Mouse (Mus musculus): Measurements from ENCODE around the gene Srebf2.
"Not testable (repeated sequence)": the region's sequence is repeated elsewhere in the genome, so short reads cannot be mapped to it uniquely, and the experiment has no call there.

The Srebf2 gene

DNA sequence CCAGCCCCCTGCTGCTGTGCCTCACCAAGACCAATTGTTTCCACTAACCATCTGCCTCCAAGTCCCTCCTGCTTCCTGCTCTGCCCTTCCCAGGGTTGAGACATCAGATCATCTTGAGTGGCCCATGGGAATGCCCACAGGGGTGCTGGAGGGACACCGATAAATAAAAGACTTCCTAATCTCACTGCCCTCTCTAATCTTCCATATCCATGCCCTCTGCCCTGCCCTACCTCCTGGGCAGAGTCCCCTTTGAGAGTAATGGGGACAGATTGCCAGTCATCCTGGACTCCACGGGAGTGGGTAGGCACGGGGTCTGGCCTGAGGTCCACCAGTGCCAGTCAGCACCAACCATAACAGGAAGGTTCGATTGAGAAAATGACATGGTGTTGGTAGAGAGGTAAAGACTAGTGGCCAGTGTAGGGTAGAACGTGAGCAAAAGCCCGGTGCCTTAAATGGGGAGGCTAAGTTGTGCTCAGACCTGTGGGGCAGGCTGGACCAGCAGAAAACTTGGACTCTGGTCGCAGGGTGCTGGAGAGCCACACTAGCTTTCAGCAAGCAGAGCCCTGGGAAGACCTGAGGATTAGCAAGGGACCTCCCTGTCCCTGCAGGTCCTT lies 77.7 kb downstream of the Srebf2 start:
- no peak for DNase-seq (ENCODE audit: low spot score)

DNA sequence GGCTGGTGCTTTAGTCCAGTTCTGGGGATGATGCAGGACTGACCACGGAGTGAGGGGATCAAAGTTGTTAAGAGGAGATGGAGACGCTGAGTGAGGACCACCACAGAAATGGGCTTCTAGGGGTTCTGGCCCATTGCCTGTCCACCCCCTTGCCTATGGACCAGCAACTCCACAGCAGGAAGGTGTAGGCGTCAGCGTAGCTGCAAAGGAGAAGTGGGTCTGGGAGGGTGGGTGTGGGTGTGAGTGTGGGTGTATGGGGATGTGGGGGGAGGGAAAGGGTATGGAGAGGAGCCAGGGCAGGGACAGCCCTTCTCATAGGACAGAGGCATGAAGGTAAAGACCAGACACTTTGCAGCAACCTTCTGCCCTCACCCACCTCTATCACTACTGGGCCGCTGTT lies 78.8 kb downstream of the Srebf2 start:
- DNase-seq (ENCODE audit: low spot score), result no peak

- peak; percentile 38 for DNase-seq (ENCODE audit: low spot score)
Measured at GRCm38 (mm10) chr15:82229542-82230045, 82.6 kb downstream of the Srebf2 start.

DNA sequence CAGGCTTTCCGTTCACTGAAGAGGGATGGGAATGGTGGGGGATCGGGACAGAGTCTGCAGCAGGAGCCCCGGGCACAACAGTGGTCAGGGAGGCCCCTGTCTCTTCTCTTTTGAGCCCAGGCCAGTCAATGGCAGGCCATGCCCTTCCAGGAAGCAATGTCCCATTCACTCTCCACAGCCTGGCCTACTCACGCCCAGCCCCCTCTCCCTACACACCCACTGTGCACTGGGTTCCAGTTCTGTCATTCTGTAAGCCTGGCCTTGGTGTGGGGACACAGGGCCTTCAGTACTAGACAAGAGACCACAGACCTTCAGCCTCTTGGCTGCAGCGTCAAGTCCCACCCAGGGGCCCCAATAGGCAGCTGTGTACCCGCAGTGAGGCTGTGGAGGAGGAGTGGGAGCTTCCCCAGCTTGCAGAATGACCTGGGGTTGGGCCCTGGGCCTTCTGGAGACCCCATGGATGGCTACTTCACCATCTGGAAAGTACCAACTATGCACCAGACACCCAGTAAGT lies 83.2 kb downstream of the Srebf2 start:
- DNase-seq (ENCODE audit: low spot score), result no peak

- DNase-seq (ENCODE audit: low spot score), result no peak
Measured at GRCm38 (mm10) chr15:82231100-82231499, 84.1 kb downstream of the Srebf2 start.

- DNase-seq (ENCODE audit: low spot score), result no peak
Measured at GRCm38 (mm10) chr15:82231591-82232378, 84.8 kb downstream of the Srebf2 start.

GRCm38 (mm10) chr15:82232651-82233050 lies 85.7 kb downstream of the Srebf2 start:
- DNase-seq (ENCODE audit: low spot score), result no peak

DNA sequence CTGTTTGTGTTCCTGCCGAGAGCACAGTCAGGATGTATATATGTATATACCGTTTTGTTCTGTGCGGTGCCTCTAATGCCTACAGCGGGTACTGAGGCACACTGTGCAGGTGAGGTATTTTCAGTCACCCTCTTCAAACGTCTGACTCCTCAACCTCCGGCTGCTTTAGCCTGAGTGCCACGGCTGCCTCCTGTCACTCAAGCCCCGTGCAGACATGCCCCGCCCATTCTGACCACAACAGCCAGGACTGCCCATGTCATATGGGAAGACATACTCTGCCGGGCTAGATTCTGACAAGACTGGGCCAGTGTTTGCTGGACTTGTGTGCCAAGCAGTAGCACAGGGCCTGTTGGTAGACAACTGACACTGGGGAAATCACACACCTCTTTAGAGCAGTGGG lies 88.7 kb downstream of the Srebf2 start:
- DNase-seq (ENCODE audit: low spot score), result no peak

- peak; percentile 77 for DNase-seq (ENCODE audit: low spot score)
Measured at GRCm38 (mm10) chr15:82236565-82236964, 89.6 kb downstream of the Srebf2 start.

DNA sequence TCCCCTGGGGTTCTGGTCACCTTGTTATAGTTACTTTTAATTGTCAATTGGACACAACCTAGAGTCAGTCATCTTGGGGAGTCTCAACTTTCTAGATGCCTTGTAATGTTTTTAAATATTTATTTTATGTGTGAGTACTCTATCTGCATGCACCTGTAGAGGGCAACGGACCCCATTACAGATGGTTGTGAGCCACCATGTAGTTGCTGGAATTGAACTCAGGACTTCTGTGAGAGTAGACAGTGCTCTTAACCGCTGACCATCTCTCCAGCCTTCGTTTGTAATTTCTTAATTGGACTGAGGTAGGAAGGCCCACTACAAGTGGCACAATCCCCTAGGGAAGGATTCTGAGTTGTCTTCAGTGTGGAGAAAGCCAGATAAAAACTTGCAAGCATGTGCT lies 96.3 kb downstream of the Srebf2 start:
- no peak for DNase-seq (ENCODE audit: low spot score)

DNA sequence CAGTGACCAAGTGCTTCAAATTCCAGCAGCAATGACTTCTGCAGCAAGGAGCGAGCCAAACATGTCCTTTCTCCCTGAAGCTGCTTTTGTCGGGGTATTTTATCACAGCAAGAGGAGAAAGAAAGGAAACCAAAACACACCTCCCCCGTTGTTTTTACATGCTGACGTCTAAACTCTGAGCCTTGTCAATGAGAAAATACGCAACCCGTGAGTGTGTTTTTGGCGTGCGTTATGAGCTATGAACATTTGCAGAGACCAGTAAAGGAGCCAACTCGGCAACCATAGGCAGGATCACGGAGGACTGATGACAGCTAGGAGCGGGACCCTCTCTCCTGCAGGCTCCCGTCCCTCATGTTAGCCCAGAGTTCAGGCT lies 96.7 kb downstream of the Srebf2 start:
- DNase-seq (ENCODE audit: low spot score), result no peak

GRCm38 (mm10) chr15:82244115-82244804 lies 97.3 kb downstream of the Srebf2 start, which contains the start of gene Cenpm:
Cenpm (minus strand) TSS chr15:82244748.
- DNase-seq (ENCODE audit: low spot score), result peak; percentile 92

DNA sequence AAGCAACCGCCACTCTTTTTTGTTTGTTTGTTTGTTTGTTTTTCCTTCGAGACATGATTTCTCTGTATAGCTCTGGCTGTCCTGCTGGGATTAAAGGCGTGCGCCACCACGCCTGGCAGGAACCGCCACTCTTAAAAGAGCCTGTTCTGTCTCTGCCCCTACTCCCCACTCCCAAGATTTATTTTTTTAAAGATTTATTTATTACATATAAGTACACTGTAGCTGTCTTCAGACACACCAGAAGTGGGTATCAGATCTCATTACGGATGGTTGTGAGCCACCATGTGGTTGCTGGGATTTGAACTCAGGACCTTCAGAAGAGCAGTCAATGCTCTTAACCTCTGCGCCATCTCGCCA lies 97.8 kb downstream of the Srebf2 start:
- not testable (repeated sequence) for DNase-seq (ENCODE audit: low spot score)

GRCm38 (mm10) chr15:82247131-82247776 lies 100.3 kb downstream of the Srebf2 start:
- DNase-seq (ENCODE audit: low spot score), result no peak

- DNase-seq (ENCODE audit: low spot score), result no peak
Measured at GRCm38 (mm10) chr15:82251579-82251978, 104.6 kb downstream of the Srebf2 start.

GRCm38 (mm10) chr15:82252097-82252496 lies 105.1 kb downstream of the Srebf2 start, which contains the start of gene 1500009C09Rik:
1500009C09Rik (plus strand) TSS chr15:82252397.
- no peak for DNase-seq (ENCODE audit: low spot score)
